Comparison of ENCODE assay signal across 22 mouse cellular contexts in genomic region chr2:50832471-50832870, GRCm38 (mm10).
"Had no signal": no experiment of that assay in that cellular context is flagged by ENCODE, and none has a peak within 500 bp of the region (broad histone marks: within the 10 kb centered on the region; RNA-seq: fewer than 3 reads in every experiment).

No protein-coding gene starts in this region.

- ATAC-seq: intestine, postnatal 0 days; lung, postnatal 0 days; midbrain, embryonic 16.5 days had no signal

- H3K4me2 ChIP-seq: liver, embryonic 13.5 days; lung, embryonic 14.5 days; midbrain, embryonic 12.5 days; neural tube, embryonic 12.5 days; neural tube, embryonic 15.5 days had no signal

- H3K4me1 ChIP-seq: liver, embryonic 13.5 days; megakaryocyte, embryonic 14.5 days; neural tube, embryonic 12.5 days; neural tube, embryonic 15.5 days had no signal

- H3K27ac ChIP-seq: kidney, postnatal 0 days; left cerebral cortex, adult 2 months; liver, embryonic 13.5 days; macrophage; midbrain, embryonic 12.5 days; neural tube, embryonic 12.5 days; neural tube, embryonic 15.5 days; stomach, postnatal 0 days had no signal

- H3K4me3 ChIP-seq: left cerebral cortex, adult 2 months; liver, embryonic 13.5 days; megakaryocyte, embryonic 14.5 days; midbrain, embryonic 12.5 days; neural tube, embryonic 12.5 days; neural tube, embryonic 15.5 days had no signal

- H3K27me3 ChIP-seq: liver, embryonic 13.5 days; megakaryocyte, embryonic 14.5 days; midbrain, embryonic 12.5 days; neural tube, embryonic 12.5 days; neural tube, embryonic 15.5 days had no signal

- H3K9ac ChIP-seq: liver, embryonic 13.5 days; lung, embryonic 14.5 days; midbrain, embryonic 12.5 days; neural tube, embryonic 12.5 days; neural tube, embryonic 15.5 days had no signal

- DNase-seq: kidney, adult 2 months; kidney, postnatal 36 days; layer of hippocampus, postnatal 36 days; liver, embryonic 13.5 days; lung, embryonic 14.5 days; right cerebral cortex, adult 18-20 months; right cerebral cortex, postnatal 14 days; right cerebral cortex, postnatal 4 days; thymus, adult 2 months; thymus, postnatal 14 days; thymus, postnatal 4 days had no signal

- H3K9me3 ChIP-seq: liver, embryonic 13.5 days; megakaryocyte, embryonic 14.5 days; midbrain, embryonic 12.5 days; neural tube, embryonic 12.5 days; neural tube, embryonic 15.5 days had no signal

- H3K36me3 ChIP-seq: liver, embryonic 13.5 days; midbrain, embryonic 12.5 days; neural tube, embryonic 12.5 days; neural tube, embryonic 15.5 days had no signal
